Mouse (Mus musculus): ENCODE results near the gene Tnfsfm13.

The Tnfsfm13 gene

GRCm38 (mm10) chr11:69681314-69682208 lies 14.3 kb downstream of the Tnfsfm13 start, which contains the start of gene Senp3:
Gene Senp3, minus strand, starts transcription at chr11:69682084.
- peak; percentile 94 to 95 for DNase-seq (ENCODE audit: low spot score in 2 of 2)

GRCm38 (mm10) chr11:69680136-69680855 lies 15.6 kb downstream of the Tnfsfm13 start:
- DNase-seq (ENCODE audit: low spot score in 2 of 2): no peak

- DNase-seq (ENCODE audit: low spot score in 2 of 2): no peak
These were observed 16.8 kb downstream of the Tnfsfm13 start for GRCm38 (mm10) chr11:69679144-69679543.

GRCm38 (mm10) chr11:69672211-69672706 lies 23.6 kb downstream of the Tnfsfm13 start, which contains the start of gene Eif4a1:
Gene Eif4a1, minus strand, starts transcription at chr11:69672423.
- DNase-seq (ENCODE audit: low spot score in 2 of 2): peak; percentile 100

- DNase-seq (ENCODE audit: low spot score in 2 of 2): no peak
These were observed 24.2 kb downstream of the Tnfsfm13 start for GRCm38 (mm10) chr11:69671726-69672124.

- DNase-seq (ENCODE audit: low spot score in 2 of 2): peak; percentile 84 to 88
These were observed 24.8 kb downstream of the Tnfsfm13 start for GRCm38 (mm10) chr11:69670786-69671725.

GRCm38 (mm10) chr11:69666665-69667005 lies 29.3 kb downstream of the Tnfsfm13 start:
- DNase-seq (ENCODE audit: low spot score in 2 of 2): no peak

- DNase-seq (ENCODE audit: low spot score in 2 of 2): peak; percentile 55 to 69
These were observed 29.8 kb downstream of the Tnfsfm13 start, which contains the start of gene Cd68 for GRCm38 (mm10) chr11:69665961-69666664. Gene Cd68, minus strand, starts transcription at chr11:69666153.

GRCm38 (mm10) chr11:69665457-69665960 lies 30.4 kb downstream of the Tnfsfm13 start:
- DNase-seq (ENCODE audit: low spot score in 2 of 2): no peak

- DNase-seq (ENCODE audit: low spot score in 2 of 2): no peak
These were observed 31.1 kb downstream of the Tnfsfm13 start for GRCm38 (mm10) chr11:69664841-69665240.

GRCm38 (mm10) chr11:69663795-69664194 lies 32.1 kb downstream of the Tnfsfm13 start:
- DNase-seq (ENCODE audit: low spot score in 2 of 2): no peak

GRCm38 (mm10) chr11:69662967-69663671 lies 32.8 kb downstream of the Tnfsfm13 start:
- no peak for DNase-seq (ENCODE audit: low spot score in 2 of 2)

GRCm38 (mm10) chr11:69662213-69662966 lies 33.5 kb downstream of the Tnfsfm13 start, which contains the start of gene Mpdu1:
Gene Mpdu1, minus strand, starts transcription at chr11:69662642.
- peak; percentile 91 to 94 for DNase-seq (ENCODE audit: low spot score in 2 of 2)

GRCm38 (mm10) chr11:69661221-69661881 lies 34.5 kb downstream of the Tnfsfm13 start:
- no peak for DNase-seq (ENCODE audit: low spot score in 2 of 2)

- no peak for DNase-seq (ENCODE audit: low spot score in 2 of 2)
These were observed 38.4 kb downstream of the Tnfsfm13 start for GRCm38 (mm10) chr11:69657462-69657881.

GRCm38 (mm10) chr11:69656617-69657461 lies 39.1 kb downstream of the Tnfsfm13 start:
- no peak for DNase-seq (ENCODE audit: low spot score in 2 of 2)

GRCm38 (mm10) chr11:69656065-69656455 lies 39.8 kb downstream of the Tnfsfm13 start:
- no peak for DNase-seq (ENCODE audit: low spot score in 2 of 2)

Data from frontal cortex, postnatal 14 days (tissue).